Mouse (Mus musculus): Measurements from ENCODE around the gene Tspyl3. TPM values are rescaled to one million over a fixed set of nuclear protein-coding genes. Genes with fewer than 3 reads are reported as not detected.

Gene Tspyl3
- polyA plus RNA-seq, 1 experiment from 2014 or later, result 23.5 TPM

Other genes with a start within 250 kb of the Tspyl3 start
- gene Pdrg1, start 210.0 kb downstream of the Tspyl3 start, polyA plus RNA-seq (2014; fragmentation: Nextera tagmentation; extraction: Ambion mirVana), result 108 and 118 TPM in 2 replicates
- gene Xkr7, start 193.6 kb downstream of the Tspyl3 start, polyA plus RNA-seq (2014; fragmentation: Nextera tagmentation; extraction: Ambion mirVana), result 0.87 and 1.0 TPM in 2 replicates
- 0.77 and 1.1 TPM in 2 replicates for gene Ccm2l, start 159.5 kb downstream of the Tspyl3 start, polyA plus RNA-seq (2014; fragmentation: Nextera tagmentation; extraction: Ambion mirVana)
- 1.2 and 1.9 TPM in 2 replicates for gene Hck, start 117.0 kb downstream of the Tspyl3 start, polyA plus RNA-seq (2014; fragmentation: Nextera tagmentation; extraction: Ambion mirVana)
- 54.5 and 69.8 TPM in 2 replicates for gene Tm9sf4, start 64.1 kb downstream of the Tspyl3 start, polyA plus RNA-seq (2014; fragmentation: Nextera tagmentation; extraction: Ambion mirVana)
- gene Plagl2, start 16.0 kb upstream of the Tspyl3 start, polyA plus RNA-seq (2014; fragmentation: Nextera tagmentation; extraction: Ambion mirVana), result 9.0 and 9.2 TPM in 2 replicates
- gene Pofut1, start 16.1 kb upstream of the Tspyl3 start, polyA plus RNA-seq (2014; fragmentation: Nextera tagmentation; extraction: Ambion mirVana), result 4.0 and 5.5 TPM in 2 replicates
- 14.2 and 15.8 TPM in 2 replicates for gene Kif3b, start 66.0 kb upstream of the Tspyl3 start, polyA plus RNA-seq (2014; fragmentation: Nextera tagmentation; extraction: Ambion mirVana)
- 13.6 and 13.7 TPM in 2 replicates for gene Asxl1, start 120.4 kb upstream of the Tspyl3 start, polyA plus RNA-seq (2014; fragmentation: Nextera tagmentation; extraction: Ambion mirVana)